Mouse (Mus musculus) erythroblast, embryonic 14.5 days (primary cell): ENCODE results near the gene Trp53tg5. TPM values are rescaled to one million over a fixed set of nuclear protein-coding genes. Genes with fewer than 3 reads are reported as not detected.
A peak's percentile ranks its signal among the peaks of the same experiment; 100 is the strongest.

Experiments used
- H3K27me3 ChIP-seq: 2 replicates; pipeline ENCODE4 v1.6.1; 2012; ENCODE audit warnings: inconsistent platforms; ENCODE audit not compliant: control insufficient read depth
- H3K36me3 ChIP-seq: 2 replicates; pipeline ENCODE4 v1.6.1; 2012; ENCODE audit warnings: mild to moderate bottlenecking, inconsistent platforms; ENCODE audit not compliant: control insufficient read depth
- H3K4me1 ChIP-seq: 2 replicates; pipeline ENCODE4 v1.6.1; 2012; ENCODE audit warnings: inconsistent platforms; ENCODE audit not compliant: control insufficient read depth
- H3K4me3 ChIP-seq: replicated peaks from 2 replicates; pipeline ENCODE3; 2012; ENCODE audit warnings: moderate library complexity, mild to moderate bottlenecking, inconsistent platforms
- H3K9me3 ChIP-seq: 2 replicates; pipeline ENCODE4 v1.6.1; 2012; ENCODE audit warnings: low read length, inconsistent platforms, mixed read lengths; ENCODE audit not compliant: control insufficient read depth
- GATA1 ChIP-seq: IDR thresholded peaks from 2 replicates; pipeline ENCODE4 v1.6.1; 2012; ENCODE audit warnings: low read length, inconsistent platforms, mixed read lengths
- TAL1 ChIP-seq: IDR thresholded peaks from 3 replicates; pipeline ENCODE4 v1.6.1; 2012; ENCODE audit warnings: low read length, inconsistent platforms, mixed read lengths
- polyA plus RNA-seq: library from polyadenylated mRNA; stranded (reverse); fragments of >175 nt; gene quantifications from 2 replicates; pipeline ENCODE4 v1.2.3, GENCODE M21; 2012

Trp53tg5 gene
- polyA plus RNA-seq, 1 experiment: not detected

GRCm38 (mm10) chr2:164470254-164470653 lies 3.3 kb downstream of the Trp53tg5 start:
- TF ChIP-seq GATA1: no peak
- no peak for TF ChIP-seq TAL1
- H3K4me1 ChIP-seq: peaks cover 16% of the 10 kb centered on the region
- no peak overlapping the region for H3K4me3 ChIP-seq

GRCm38 (mm10) chr2:164466787-164467186 lies 6.7 kb downstream of the Trp53tg5 start:
- H3K27me3 ChIP-seq: no peaks in the 10 kb centered on the region
- H3K9me3 ChIP-seq: no peaks in the 10 kb centered on the region
- H3K4me1 ChIP-seq: peaks cover 37% of the 10 kb centered on the region
- TF ChIP-seq TAL1 (no peak), GATA1 (no peak)
- H3K36me3 ChIP-seq: peaks cover 48% of the 10 kb centered on the region
- no peak overlapping the region for H3K4me3 ChIP-seq

More at GRCm38 (mm10) chr2:164470254-164470653, 3.3 kb downstream of the Trp53tg5 start:
- Histone ChIP-seq H3K27me3 (no peaks in the 10 kb centered on the region), H3K36me3 (peaks cover 28% of the 10 kb centered on the region), H3K9me3 (no peaks in the 10 kb centered on the region)

- H3K4me3 ChIP-seq: no peak overlapping the region
- no peaks in the 10 kb centered on the region for H3K27me3 ChIP-seq
- H3K4me1 ChIP-seq: peaks cover 48% of the 10 kb centered on the region
- peaks cover 45% of the 10 kb centered on the region for H3K36me3 ChIP-seq
- no peaks in the 10 kb centered on the region for H3K9me3 ChIP-seq
- no peak for TF ChIP-seq GATA1
- no peak for TF ChIP-seq TAL1
Measured at GRCm38 (mm10) chr2:164465161-164465560, 8.4 kb downstream of the Trp53tg5 start.

- Histone ChIP-seq H3K36me3 (peaks cover 34% of the 10 kb centered on the region), H3K4me1 (peaks cover 34% of the 10 kb centered on the region), H3K27me3 (peaks cover 8% of the 10 kb centered on the region), H3K4me3 (peak within 1 kb of the TSS; percentile 76), H3K9me3 (no peaks in the 10 kb centered on the region)
- TF ChIP-seq TAL1 (no peak), GATA1 (no peak)
Measured at GRCm38 (mm10) chr2:164460745-164461551, 12.6 kb downstream of the Trp53tg5 start, which contains the start of gene Gm20458. TSS of gene Gm20458 (plus strand) at chr2:164460967.

- Histone ChIP-seq H3K9me3 (no peaks in the 10 kb centered on the region), H3K4me1 (peaks cover 25% of the 10 kb centered on the region), H3K36me3 (peaks cover 10% of the 10 kb centered on the region), H3K27me3 (peaks cover 8% of the 10 kb centered on the region), H3K4me3 (no peak overlapping the region)
- TF ChIP-seq TAL1 (no peak), GATA1 (no peak)
Measured at GRCm38 (mm10) chr2:164458535-164458934, 15.0 kb downstream of the Trp53tg5 start.

GRCm38 (mm10) chr2:164457942-164458341 lies 15.6 kb downstream of the Trp53tg5 start:
- Histone ChIP-seq H3K9me3 (no peaks in the 10 kb centered on the region), H3K36me3 (peaks cover 4% of the 10 kb centered on the region), H3K4me1 (peaks cover 21% of the 10 kb centered on the region), H3K27me3 (peaks cover 8% of the 10 kb centered on the region), H3K4me3 (no peak overlapping the region)
- TF ChIP-seq TAL1: no peak
- no peak for TF ChIP-seq GATA1

GRCm38 (mm10) chr2:164456864-164457300 lies 16.6 kb downstream of the Trp53tg5 start, which contains the start of gene Sys1:
TSS of gene Sys1 (plus strand) at chr2:164456964.
- Histone ChIP-seq H3K9me3 (no peaks in the 10 kb centered on the region), H3K36me3 (no peaks in the 10 kb centered on the region), H3K4me3 (no peak within 1 kb of the TSS), H3K27me3 (peaks cover 8% of the 10 kb centered on the region), H3K4me1 (peaks cover 11% of the 10 kb centered on the region)
- TF ChIP-seq GATA1: no peak
- no peak for TF ChIP-seq TAL1

GRCm38 (mm10) chr2:164456413-164456812 lies 17.1 kb downstream of the Trp53tg5 start:
- H3K36me3 ChIP-seq: no peaks in the 10 kb centered on the region
- H3K9me3 ChIP-seq: no peaks in the 10 kb centered on the region
- H3K27me3 ChIP-seq: peaks cover 8% of the 10 kb centered on the region
- no peak for TF ChIP-seq TAL1
- no peak for TF ChIP-seq GATA1
- no peak overlapping the region for H3K4me3 ChIP-seq
- H3K4me1 ChIP-seq: peaks cover 7% of the 10 kb centered on the region

GRCm38 (mm10) chr2:164455421-164456190 lies 17.9 kb downstream of the Trp53tg5 start:
- TF ChIP-seq GATA1 (no peak), TAL1 (no peak)
- Histone ChIP-seq H3K9me3 (no peaks in the 10 kb centered on the region), H3K4me1 (no peaks in the 10 kb centered on the region), H3K27me3 (peaks cover 8% of the 10 kb centered on the region), H3K4me3 (no peak overlapping the region), H3K36me3 (no peaks in the 10 kb centered on the region)
